Comparison of ENCODE assay signal across 21 mouse cellular contexts in the genomic region with DNA sequence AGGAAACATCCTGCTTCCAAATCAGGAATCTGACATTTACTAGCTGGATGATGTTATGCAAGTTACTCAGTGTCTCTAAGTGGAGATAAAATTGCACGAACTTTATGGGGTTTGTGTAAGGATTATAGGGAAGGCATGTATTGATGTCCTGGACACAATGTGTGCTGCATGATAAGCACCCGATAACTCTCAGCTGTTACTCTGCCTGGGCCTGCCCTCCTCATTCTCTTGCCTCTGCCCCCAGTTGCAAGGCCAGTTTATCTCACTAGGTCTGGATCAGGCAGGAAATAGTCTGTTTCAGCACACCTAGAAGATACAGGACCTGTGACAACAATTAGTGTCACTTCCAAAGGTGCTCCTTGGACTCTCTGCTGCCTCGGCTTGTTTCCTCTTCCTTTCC. TPM values are rescaled to one million over a fixed set of nuclear protein-coding genes. Genes with fewer than 3 reads are reported as not detected.
DNase-seq lines count a peak whose midpoint lies in the region; ATAC-seq and TF ChIP-seq lines count a peak whose summit lies in the region.
"Had no signal": no experiment of that assay in that cellular context is flagged by ENCODE, and none has a peak within 500 bp of the region (broad histone marks: within the 10 kb centered on the region; RNA-seq: fewer than 3 reads in every experiment).

No protein-coding gene starts in this region.

- WGBS in heart, embryonic 16.5 days = 34% methylated on average over 3 of the region's 3 CpGs
- WGBS in lung, embryonic 15.5 days = 44% methylated on average over 3 of the region's 3 CpGs
- WGBS in midbrain, postnatal 0 days = 74% methylated on average over 3 of the region's 3 CpGs

- H3K27ac ChIP-seq in heart, embryonic 16.5 days (ENCODE audit: low read length) = peak overlapping the region; percentile 11; the same call in 1 of the 2 replicates
- H3K27ac ChIP-seq in lung, embryonic 15.5 days = peak overlapping the region; percentile 36; the same call in 1 of the 2 replicates
- H3K27ac ChIP-seq in embryonic fibroblast, embryonic 13.5 days (ENCODE audit: insufficient read depth, low read length) = peak overlapping the region; percentile 39; the same call in 1 of the 2 replicates
- H3K27ac ChIP-seq in midbrain, postnatal 0 days (ENCODE audit: low read depth, low read length) = no peak overlapping the region
- H3K27ac ChIP-seq: embryonic facial prominence, embryonic 15.5 days; heart, adult 2 months; hindbrain, embryonic 15.5 days; limb, embryonic 10.5 days; neural tube, embryonic 12.5 days; stomach, embryonic 15.5 days had no signal

- H3K27me3 ChIP-seq in heart, embryonic 16.5 days (ENCODE audit: control insufficient read depth, insufficient read depth, low read length) = no peaks in the 10 kb centered on the region; the same call in 1 of the 2 replicates
- H3K27me3 ChIP-seq in lung, embryonic 15.5 days = peaks cover 26% of the 10 kb centered on the region; the same call in 1 of the 2 replicates
- H3K27me3 ChIP-seq in midbrain, postnatal 0 days (ENCODE audit: insufficient read depth, low read length) = peaks cover 8% of the 10 kb centered on the region; the same call in 1 of the 2 replicates
- H3K27me3 ChIP-seq: stomach, embryonic 15.5 days had no signal

- H3K4me1 ChIP-seq in heart, embryonic 16.5 days (ENCODE audit: control insufficient read depth, insufficient read depth, low read length) = no peaks in the 10 kb centered on the region
- no peaks in the 10 kb centered on the region for H3K4me1 ChIP-seq in lung, embryonic 15.5 days
- H3K4me1 ChIP-seq in embryonic fibroblast, embryonic 13.5 days (ENCODE audit: control insufficient read depth, insufficient read depth, low read length) = peaks cover 18% of the 10 kb centered on the region
- no peaks in the 10 kb centered on the region for H3K4me1 ChIP-seq in midbrain, postnatal 0 days (ENCODE audit: insufficient read depth, low read length)
- H3K4me1 ChIP-seq: embryonic facial prominence, embryonic 15.5 days; hindbrain, embryonic 15.5 days; neural tube, embryonic 12.5 days; stomach, embryonic 15.5 days had no signal

- no peak overlapping the region for H3K9ac ChIP-seq in heart, embryonic 16.5 days (ENCODE audit: low read length)
- H3K9ac ChIP-seq in lung, embryonic 15.5 days = no peak overlapping the region
- no peak overlapping the region for H3K9ac ChIP-seq in midbrain, postnatal 0 days (replicated peaks; ENCODE audit: low read length, poor library complexity, severe bottlenecking)
- H3K9ac ChIP-seq: embryonic facial prominence, embryonic 15.5 days; hindbrain, embryonic 15.5 days; neural tube, embryonic 12.5 days; stomach, embryonic 15.5 days had no signal

- DNase-seq in heart, postnatal 4 days = no peak
- no peak for DNase-seq in lung, postnatal 36 days
- no peak for DNase-seq in midbrain, postnatal 0 days (ENCODE audit: low spot score)
- no peak for DNase-seq in adrenal gland, adult 2 months
- DNase-seq: cerebellum, adult 9-11 months; embryo, embryonic 11 days; gastrocnemius, postnatal 10 days; heart, adult 2 months; kidney, adult 2 months; lung, adult 2 months; spleen, adult 18-20 months; thymus, postnatal 36 days had no signal

- H3K9me3 ChIP-seq in heart, embryonic 16.5 days (replicated peaks; ENCODE audit: control insufficient read depth, low read length) = no peaks in the 10 kb centered on the region
- no peaks in the 10 kb centered on the region for H3K9me3 ChIP-seq in lung, embryonic 15.5 days
- H3K9me3 ChIP-seq in midbrain, postnatal 0 days (ENCODE audit: low read length) = no peaks in the 10 kb centered on the region
- H3K9me3 ChIP-seq: embryonic facial prominence, embryonic 15.5 days; hindbrain, embryonic 15.5 days; limb, embryonic 10.5 days; neural tube, embryonic 12.5 days; stomach, embryonic 15.5 days had no signal

- no peak for TF ChIP-seq CTCF in embryonic fibroblast, embryonic 13.5 days (IDR thresholded peaks at IDR 0.05; ENCODE audit: borderline replicate concordance, insufficient read depth, low read length)
- TF ChIP-seq CTCF in midbrain, postnatal 0 days (IDR thresholded peaks at IDR 0.05) = no peak

- no peaks in the 10 kb centered on the region for H3K36me3 ChIP-seq in heart, embryonic 16.5 days (ENCODE audit: control insufficient read depth, insufficient read depth)
- no peaks in the 10 kb centered on the region for H3K36me3 ChIP-seq in lung, embryonic 15.5 days
- H3K36me3 ChIP-seq in midbrain, postnatal 0 days (ENCODE audit: insufficient read depth, low read length) = no peaks in the 10 kb centered on the region
- H3K36me3 ChIP-seq: embryonic facial prominence, embryonic 15.5 days; hindbrain, embryonic 15.5 days; limb, embryonic 10.5 days; neural tube, embryonic 12.5 days; stomach, embryonic 15.5 days had no signal

- H3K4me2 ChIP-seq in heart, embryonic 16.5 days (ENCODE audit: low read depth, low read length) = no peak overlapping the region
- no peak overlapping the region for H3K4me2 ChIP-seq in lung, embryonic 15.5 days
- no peak overlapping the region for H3K4me2 ChIP-seq in midbrain, postnatal 0 days (ENCODE audit: low read depth, low read length, poor library complexity, severe bottlenecking)
- H3K4me2 ChIP-seq: embryonic facial prominence, embryonic 15.5 days; hindbrain, embryonic 15.5 days; neural tube, embryonic 12.5 days; stomach, embryonic 15.5 days had no signal

- H3K4me3 ChIP-seq in heart, embryonic 16.5 days (ENCODE audit: low read length) = no peak overlapping the region
- H3K4me3 ChIP-seq in lung, embryonic 15.5 days = no peak overlapping the region
- H3K4me3 ChIP-seq in embryonic fibroblast, embryonic 13.5 days (ENCODE audit: insufficient read depth, low read length) = no peak overlapping the region
- H3K4me3 ChIP-seq in midbrain, postnatal 0 days (ENCODE audit: low read depth, low read length) = no peak overlapping the region
- H3K4me3 ChIP-seq: embryonic facial prominence, embryonic 15.5 days; heart, adult 2 months; hindbrain, embryonic 15.5 days; limb, embryonic 10.5 days; neural tube, embryonic 12.5 days; stomach, embryonic 15.5 days had no signal

- no peak for TF ChIP-seq POLR2A in embryonic fibroblast, embryonic 13.5 days (IDR thresholded peaks at IDR 0.05; ENCODE audit: low read depth, low read length)

- ATAC-seq in heart, embryonic 16.5 days (replicated peaks; ENCODE audit: extremely low read depth, insufficient read depth, low FRiP score) = no peak
- ATAC-seq in lung, embryonic 15.5 days (ENCODE audit: borderline replicate concordance, extremely low read depth, low FRiP score, low TSS enrichment) = no peak
- peak; percentile 73 for ATAC-seq in megakaryocyte progenitor cell, adult 5-6 weeks (replicated peaks; ENCODE audit: poor library complexity)
- no peak for ATAC-seq in midbrain, postnatal 0 days (ENCODE audit: low FRiP score)

RNA-seq across cellular contexts. Expression of a gene that starts 25.0 kb away (rescaled TPM):
- 6.9 and 7.0 TPM in 2 replicates for polyA plus RNA-seq in heart, embryonic 16.5 days (2015; fragmentation: Nextera tagmentation; extraction: Ambion mirVana)
- total RNA-seq in heart, postnatal 4 days (2021) = 1 to 10 TPM; 7.8 to 8.4 TPM
- 7.2 and 8.1 TPM in 2 replicates for polyA plus RNA-seq in lung, embryonic 15.5 days (2015; fragmentation: Nextera tagmentation; extraction: Ambion mirVana)
- polyA plus RNA-seq in embryonic fibroblast, embryonic 13.5 days (2011; ENCODE audit: insufficient read length, low read depth, missing spikeins) = 6.2 and 15.6 TPM in 2 replicates
- 20.3 and 21.1 TPM in 2 replicates for total RNA-seq in megakaryocyte progenitor cell, adult 5-6 weeks (2015)
- total RNA-seq in megakaryocyte progenitor cell, adult 5-6 weeks (2017) = 8.6 and 9.2 TPM in 2 replicates
- 13.0 and 22.1 TPM in 2 replicates for total RNA-seq in midbrain, postnatal 0 days (2014; rRNA removed)
- 4.3 and 6.7 TPM in 2 replicates for polyA plus RNA-seq in midbrain, postnatal 0 days (2015; fragmentation: Nextera tagmentation; extraction: Ambion mirVana)
- 1 to 10 TPM; 2.9 to 8.4 TPM for total RNA-seq in adrenal gland, adult 2 months (2021)
- 2.5 and 6.9 TPM in 2 replicates for polyA plus RNA-seq in adrenal gland, adult 2 months (2012; rRNA removed)
